Mouse (Mus musculus): ENCODE measurements around the gene Efhd2. TPM values are rescaled to one million over a fixed set of nuclear protein-coding genes. Genes with fewer than 3 reads are reported as not detected.

Gene Efhd2
- polyA plus RNA-seq, 1 experiment = 72.6 TPM

GRCm38 (mm10) chr4:141857422-141857930 is 17.2 kb downstream of the Efhd2 start:
- no peak for TF ChIP-seq POLR2A (IDR thresholded peaks at IDR 0.05; ENCODE audit: borderline replicate concordance, extremely low read depth, insufficient read depth, insufficient read length, poor library complexity, severe bottlenecking)
- TF ChIP-seq CTCF (IDR thresholded peaks at IDR 0.05; ENCODE audit: borderline replicate concordance, extremely low read depth, insufficient read depth, insufficient read length) = peak; percentile 100
- DNase-seq (ENCODE audit: low read depth) = peak; percentile 89

- peak; percentile 77 for DNase-seq (ENCODE audit: low read depth)
- TF ChIP-seq POLR2A (IDR thresholded peaks at IDR 0.05; ENCODE audit: borderline replicate concordance, extremely low read depth, insufficient read depth, insufficient read length, poor library complexity, severe bottlenecking) = no peak
- TF ChIP-seq CTCF (IDR thresholded peaks at IDR 0.05; ENCODE audit: borderline replicate concordance, extremely low read depth, insufficient read depth, insufficient read length) = peak; percentile 72; the same call in 1 of the 2 replicates
These were observed 21.3 kb downstream of the Efhd2 start for GRCm38 (mm10) chr4:141853437-141853836.

- TF ChIP-seq POLR2A (IDR thresholded peaks at IDR 0.05; ENCODE audit: borderline replicate concordance, extremely low read depth, insufficient read depth, insufficient read length, poor library complexity, severe bottlenecking) (no peak), CTCF (IDR thresholded peaks at IDR 0.05; ENCODE audit: borderline replicate concordance, extremely low read depth, insufficient read depth, insufficient read length) (no peak)
- no peak for DNase-seq (ENCODE audit: low read depth)
These were observed 28.7 kb downstream of the Efhd2 start, which contains the start of gene Ctrc for GRCm38 (mm10) chr4:141845999-141846398. Gene Ctrc, minus strand, starts transcription at chr4:141846359.

GRCm38 (mm10) chr4:141834536-141835095 is 40.1 kb downstream of the Efhd2 start:
- DNase-seq (ENCODE audit: low read depth) = no peak
- no peak for TF ChIP-seq CTCF (IDR thresholded peaks at IDR 0.05; ENCODE audit: borderline replicate concordance, extremely low read depth, insufficient read depth, insufficient read length)
- TF ChIP-seq POLR2A (IDR thresholded peaks at IDR 0.05; ENCODE audit: borderline replicate concordance, extremely low read depth, insufficient read depth, insufficient read length, poor library complexity, severe bottlenecking) = no peak

GRCm38 (mm10) chr4:141833911-141834310 is 40.8 kb downstream of the Efhd2 start:
- no peak for DNase-seq (ENCODE audit: low read depth)
- TF ChIP-seq CTCF (IDR thresholded peaks at IDR 0.05; ENCODE audit: borderline replicate concordance, extremely low read depth, insufficient read depth, insufficient read length) (no peak), POLR2A (IDR thresholded peaks at IDR 0.05; ENCODE audit: borderline replicate concordance, extremely low read depth, insufficient read depth, insufficient read length, poor library complexity, severe bottlenecking) (no peak)

GRCm38 (mm10) chr4:141831361-141831760 is 43.4 kb downstream of the Efhd2 start:
- no peak for TF ChIP-seq POLR2A (IDR thresholded peaks at IDR 0.05; ENCODE audit: borderline replicate concordance, extremely low read depth, insufficient read depth, insufficient read length, poor library complexity, severe bottlenecking)
- no peak for TF ChIP-seq CTCF (IDR thresholded peaks at IDR 0.05; ENCODE audit: borderline replicate concordance, extremely low read depth, insufficient read depth, insufficient read length)
- no peak for DNase-seq (ENCODE audit: low read depth)

- no peak for DNase-seq (ENCODE audit: low read depth)
- TF ChIP-seq POLR2A (IDR thresholded peaks at IDR 0.05; ENCODE audit: borderline replicate concordance, extremely low read depth, insufficient read depth, insufficient read length, poor library complexity, severe bottlenecking) (no peak), CTCF (IDR thresholded peaks at IDR 0.05; ENCODE audit: borderline replicate concordance, extremely low read depth, insufficient read depth, insufficient read length) (no peak)
These were observed 44.3 kb downstream of the Efhd2 start for GRCm38 (mm10) chr4:141830381-141830780.

- TF ChIP-seq CTCF (IDR thresholded peaks at IDR 0.05; ENCODE audit: borderline replicate concordance, extremely low read depth, insufficient read depth, insufficient read length) (no peak), POLR2A (IDR thresholded peaks at IDR 0.05; ENCODE audit: borderline replicate concordance, extremely low read depth, insufficient read depth, insufficient read length, poor library complexity, severe bottlenecking) (no peak)
- no peak for DNase-seq (ENCODE audit: low read depth)
These were observed 46.5 kb downstream of the Efhd2 start for GRCm38 (mm10) chr4:141828177-141828576.

GRCm38 (mm10) chr4:141827401-141827800 is 47.3 kb downstream of the Efhd2 start:
- TF ChIP-seq POLR2A (IDR thresholded peaks at IDR 0.05; ENCODE audit: borderline replicate concordance, extremely low read depth, insufficient read depth, insufficient read length, poor library complexity, severe bottlenecking) = no peak
- TF ChIP-seq CTCF (IDR thresholded peaks at IDR 0.05; ENCODE audit: borderline replicate concordance, extremely low read depth, insufficient read depth, insufficient read length) = no peak
- no peak for DNase-seq (ENCODE audit: low read depth)

- DNase-seq (ENCODE audit: low read depth) = no peak
These were observed 48.7 kb downstream of the Efhd2 start, which contains the start of gene Cela2a for GRCm38 (mm10) chr4:141826060-141826459. Gene Cela2a, minus strand, starts transcription at chr4:141826160.

GRCm38 (mm10) chr4:141822979-141823378 is 51.7 kb downstream of the Efhd2 start:
- peak; percentile 9 for DNase-seq (ENCODE audit: low read depth)
- TF ChIP-seq POLR2A (IDR thresholded peaks at IDR 0.05; ENCODE audit: borderline replicate concordance, extremely low read depth, insufficient read depth, insufficient read length, poor library complexity, severe bottlenecking) = no peak
- no peak for TF ChIP-seq CTCF (IDR thresholded peaks at IDR 0.05; ENCODE audit: borderline replicate concordance, extremely low read depth, insufficient read depth, insufficient read length)

More at GRCm38 (mm10) chr4:141826060-141826459, 48.7 kb downstream of the Efhd2 start, which contains the start of gene Cela2a:
- TF ChIP-seq POLR2A (IDR thresholded peaks at IDR 0.05; ENCODE audit: borderline replicate concordance, extremely low read depth, insufficient read depth, insufficient read length, poor library complexity, severe bottlenecking) (no peak), CTCF (IDR thresholded peaks at IDR 0.05; ENCODE audit: borderline replicate concordance, extremely low read depth, insufficient read depth, insufficient read length) (no peak)

GRCm38 (mm10) chr4:141822089-141822488 is 52.6 kb downstream of the Efhd2 start:
- DNase-seq (ENCODE audit: low read depth) = no peak
- TF ChIP-seq CTCF (IDR thresholded peaks at IDR 0.05; ENCODE audit: borderline replicate concordance, extremely low read depth, insufficient read depth, insufficient read length) = peak; percentile 25; the same call in 1 of the 2 replicates
- no peak for TF ChIP-seq POLR2A (IDR thresholded peaks at IDR 0.05; ENCODE audit: borderline replicate concordance, extremely low read depth, insufficient read depth, insufficient read length, poor library complexity, severe bottlenecking)
